Mouse (Mus musculus) midbrain, embryonic 16.5 days (tissue): ENCODE results near the gene B3gat3. TPM values are rescaled to one million over a fixed set of nuclear protein-coding genes. Genes with fewer than 3 reads are reported as not detected.
A peak's percentile ranks its signal among the peaks of the same experiment; 100 is the strongest.

Source experiments
- ATAC-seq: fragments of 200-750 bp; cut with Nextera tagmentation; 2 replicates; pipeline ENCODE4 v1.8.0; 2017; ENCODE audit warnings: moderate TSS enrichment
- H3K27ac ChIP-seq: fragments of 300-500 bp; sonication (generic); 2 replicates; pipeline ENCODE4 v1.5.1; 2014; ENCODE audit warnings: mild to moderate bottlenecking, low read length, mixed read lengths
- H3K27me3 ChIP-seq: fragments of 300-500 bp; sonication (generic); 2 replicates; pipeline ENCODE4 v1.6.1; 2014; ENCODE audit warnings: low read depth, low read length, mixed read lengths; ENCODE audit not compliant: control insufficient read depth, insufficient read depth
- H3K36me3 ChIP-seq: fragments of 300-500 bp; sonication (generic); 2 replicates; pipeline ENCODE4 v1.6.1; 2014; ENCODE audit warnings: mild to moderate bottlenecking, low read length, moderate library complexity, mixed read lengths; ENCODE audit not compliant: control insufficient read depth, insufficient read depth
- H3K4me1 ChIP-seq: fragments of 300-500 bp; sonication (generic); 2 replicates; pipeline ENCODE4 v1.6.1; 2014; ENCODE audit warnings: mild to moderate bottlenecking, low read length, mixed read lengths; ENCODE audit not compliant: control insufficient read depth, insufficient read depth
- H3K4me2 ChIP-seq: fragments of 300-500 bp; sonication (generic); 2 replicates; pipeline ENCODE4 v1.6.1; 2014; ENCODE audit warnings: mild to moderate bottlenecking, low read length, mixed read lengths
- H3K4me3 ChIP-seq: fragments of 300-500 bp; sonication (generic); 2 replicates; pipeline ENCODE4 v1.5.1; 2014; ENCODE audit warnings: low read depth, mild to moderate bottlenecking, low read length, moderate library complexity, mixed read lengths
- H3K9ac ChIP-seq: fragments of 300-500 bp; sonication (generic); 2 replicates; pipeline ENCODE4 v1.6.1; 2014; ENCODE audit warnings: low read depth, low read length, mixed read lengths
- H3K9me3 ChIP-seq: fragments of 300-500 bp; sonication (generic); replicated peaks from 2 replicates; pipeline ENCODE4 v1.6.1; 2014; ENCODE audit warnings: mild to moderate bottlenecking, low read length, mixed read lengths; ENCODE audit not compliant: control insufficient read depth, poor library complexity, severe bottlenecking
- WGBS: fragments of 180-500 bp; shearing (Covaris S2); extraction: QIAGEN DNeasy Blood & Tissue Kit; methylation state at CpG from one replicate; pipeline ENCODE4 v1.1.7; 2014; 5-methylcytosine and 5-hydroxymethylcytosine counted together
- polyA plus RNA-seq: library from polyadenylated mRNA; unstranded; fragments of >200 nt; fragmentation: Nextera tagmentation; extraction: Ambion mirVana; gene quantifications from 2 replicates; pipeline ENCODE4 v1.2.1, GENCODE M21; 2015

Gene B3gat3
- polyA plus RNA-seq, 1 experiment from 2014 or later = 95.7 TPM

- no peak for ATAC-seq
- Histone ChIP-seq H3K4me1 (peaks cover 28% of the 10 kb centered on the region), H3K4me3 (no peak overlapping the region), H3K27ac (no peak overlapping the region), H3K9ac (no peak overlapping the region), H3K27me3 (no peaks in the 10 kb centered on the region), H3K9me3 (no peaks in the 10 kb centered on the region), H3K4me2 (peak overlapping the region; percentile 27; the same call in 1 of the 2 replicates), H3K36me3 (peaks cover 38% of the 10 kb centered on the region)
- WGBS = 33% methylated on average over 5 of the region's 5 CpGs
Observed at GRCm38 (mm10) chr19:8944750-8945149, 24.6 kb downstream of the B3gat3 start.

GRCm38 (mm10) chr19:8945251-8945650 is 25.1 kb downstream of the B3gat3 start:
- Histone ChIP-seq H3K36me3 (peaks cover 38% of the 10 kb centered on the region), H3K9ac (no peak overlapping the region)
- 92% methylated on average over 6 of the region's 6 CpGs for WGBS

DNA sequence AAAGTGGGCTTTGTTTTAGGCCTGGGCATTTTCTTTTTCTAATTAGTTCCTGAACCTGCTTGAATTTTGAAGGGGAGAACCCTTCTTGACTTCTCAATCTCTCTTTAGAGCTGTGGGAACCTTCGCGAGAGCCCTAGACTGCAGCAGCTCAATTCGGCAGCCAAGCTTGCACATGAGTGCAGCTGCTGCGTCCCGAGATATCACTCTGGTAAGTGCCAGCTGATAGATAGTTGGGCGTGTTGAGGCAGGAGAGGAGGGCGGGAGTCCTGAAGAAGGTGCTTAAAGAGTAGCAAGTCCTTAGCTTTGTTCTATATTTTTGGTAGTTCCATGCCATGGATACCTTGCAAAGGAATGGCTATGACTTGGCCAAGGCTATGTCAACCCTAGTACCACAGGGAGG is 26.8 kb downstream of the B3gat3 start:
- 95% methylated on average over 7 of the region's 7 CpGs for WGBS

More at GRCm38 (mm10) chr19:8945251-8945650, 25.1 kb downstream of the B3gat3 start:
- H3K27me3 ChIP-seq = no peaks in the 10 kb centered on the region
- ATAC-seq = no peak
- no peak overlapping the region for H3K4me3 ChIP-seq
- peak overlapping the region; percentile 27; the same call in 1 of the 2 replicates for H3K4me2 ChIP-seq
- no peaks in the 10 kb centered on the region for H3K9me3 ChIP-seq
- H3K27ac ChIP-seq = no peak overlapping the region
- H3K4me1 ChIP-seq = peaks cover 28% of the 10 kb centered on the region

DNA sequence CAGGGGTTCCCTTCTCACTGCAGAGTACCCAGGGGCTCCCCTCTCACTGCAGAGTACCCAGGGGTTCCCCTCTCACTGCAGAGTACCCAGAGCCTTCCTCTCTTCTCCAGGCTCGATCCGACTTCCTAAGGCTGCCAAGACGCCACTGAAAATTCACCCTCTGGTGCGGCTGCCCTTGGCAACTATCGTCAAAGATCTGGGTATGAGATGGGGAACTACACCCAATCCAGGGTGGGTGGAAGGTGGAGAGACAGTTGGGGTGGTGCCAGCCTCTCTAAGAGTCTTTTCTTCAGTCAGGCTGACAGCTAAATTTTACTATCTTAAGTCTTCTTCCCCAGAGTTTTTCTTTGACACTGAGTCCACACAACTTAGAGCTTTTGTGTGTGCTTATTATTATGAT is 30.0 kb downstream of the B3gat3 start:
- H3K27me3 ChIP-seq = no peaks in the 10 kb centered on the region
- no peak overlapping the region for H3K4me2 ChIP-seq
- no peak overlapping the region for H3K4me3 ChIP-seq
- WGBS = 94% methylated on average over 5 of the region's 5 CpGs
- peaks cover 50% of the 10 kb centered on the region for H3K36me3 ChIP-seq
- ATAC-seq = no peak
- H3K27ac ChIP-seq = no peak overlapping the region
- H3K9ac ChIP-seq = no peak overlapping the region
- H3K9me3 ChIP-seq = no peaks in the 10 kb centered on the region
- peaks cover 22% of the 10 kb centered on the region for H3K4me1 ChIP-seq

More for the DNA sequence above, 26.8 kb downstream of the B3gat3 start:
- Histone ChIP-seq H3K4me1 (peaks cover 24% of the 10 kb centered on the region), H3K4me3 (no peak overlapping the region), H3K27ac (no peak overlapping the region), H3K9ac (no peak overlapping the region), H3K9me3 (no peaks in the 10 kb centered on the region), H3K27me3 (no peaks in the 10 kb centered on the region), H3K36me3 (peaks cover 50% of the 10 kb centered on the region), H3K4me2 (no peak overlapping the region)
- ATAC-seq = no peak

- H3K36me3 ChIP-seq = peaks cover 41% of the 10 kb centered on the region
- no peak overlapping the region for H3K4me3 ChIP-seq
- no peaks in the 10 kb centered on the region for H3K9me3 ChIP-seq
- no peak overlapping the region for H3K4me2 ChIP-seq
- WGBS = 78% methylated on average over 9 of the region's 9 CpGs
- peak overlapping the region; percentile 3; the same call in 1 of the 2 replicates for H3K27ac ChIP-seq
- peaks cover 19% of the 10 kb centered on the region for H3K4me1 ChIP-seq
- H3K27me3 ChIP-seq = no peaks in the 10 kb centered on the region
- H3K9ac ChIP-seq = no peak overlapping the region
- no peak for ATAC-seq
Observed at GRCm38 (mm10) chr19:8952241-8952640, 32.1 kb downstream of the B3gat3 start.

DNA sequence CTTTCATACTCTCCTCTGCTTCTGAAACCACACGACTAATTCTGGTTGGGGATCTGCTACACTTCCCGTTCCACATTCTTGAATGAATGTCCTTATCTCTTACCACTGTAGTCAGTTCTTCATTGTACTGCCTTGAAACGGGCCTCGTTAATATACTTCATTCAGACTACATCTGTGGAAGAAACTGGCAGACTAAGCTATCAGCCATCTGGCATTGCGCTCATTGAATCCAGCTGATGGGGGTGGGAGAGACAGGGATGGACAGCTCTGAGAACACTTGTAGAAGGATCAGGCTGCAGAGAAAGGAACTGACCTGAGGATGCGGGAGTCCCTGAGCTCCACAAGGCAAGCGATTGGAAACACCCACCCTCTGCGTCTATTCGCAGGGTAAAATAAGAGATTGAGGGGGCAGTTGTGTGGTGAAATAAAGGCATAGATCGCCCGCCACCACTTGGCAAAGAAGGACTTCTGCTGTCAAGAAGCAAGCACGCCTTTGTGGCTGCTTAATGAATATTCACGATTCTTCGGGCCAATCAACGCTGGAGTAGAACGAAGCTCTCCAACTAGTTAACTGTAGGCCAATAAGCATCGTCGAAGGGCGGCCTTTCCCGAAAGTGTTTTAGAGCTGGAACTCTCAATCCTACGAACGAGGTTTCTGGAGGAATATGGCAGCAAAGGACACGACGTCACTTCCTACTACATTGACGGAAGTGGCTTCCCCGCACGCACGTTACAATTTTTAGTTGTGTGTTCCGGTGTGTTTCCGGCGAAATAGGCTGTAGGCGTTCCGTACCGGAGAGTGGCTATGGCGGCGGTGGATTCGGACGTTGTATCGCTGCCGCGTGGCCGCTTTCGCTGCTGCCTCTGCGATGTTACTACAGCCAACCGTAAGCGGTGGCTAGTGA is 33.2 kb downstream of the B3gat3 start, which contains the start of gene Tut1:
Gene Tut1, plus strand, starts transcription at position 713 of the 905 bp plus-strand sequence.
- peak within 1 kb of the TSS; percentile 83 for H3K4me2 ChIP-seq
- H3K4me3 ChIP-seq = peak within 1 kb of the TSS; percentile 72
- H3K36me3 ChIP-seq = peaks cover 29% of the 10 kb centered on the region
- no peaks in the 10 kb centered on the region for H3K9me3 ChIP-seq
- peak within 1 kb of the TSS; percentile 79 for H3K27ac ChIP-seq
- 1% methylated on average over 46 of the region's 46 CpGs for WGBS
- ATAC-seq = peak; percentile 95
- peak within 1 kb of the TSS; percentile 75 for H3K9ac ChIP-seq
- H3K27me3 ChIP-seq = no peaks in the 10 kb centered on the region
- peaks cover 19% of the 10 kb centered on the region for H3K4me1 ChIP-seq

GRCm38 (mm10) chr19:8954171-8954570 is 34.0 kb downstream of the B3gat3 start:
- Histone ChIP-seq H3K27me3 (no peaks in the 10 kb centered on the region), H3K9ac (peak overlapping the region; percentile 75), H3K27ac (peak overlapping the region; percentile 74; the same call in 1 of the 2 replicates), H3K9me3 (no peaks in the 10 kb centered on the region), H3K4me2 (peak overlapping the region; percentile 83), H3K4me3 (peak overlapping the region; percentile 72), H3K4me1 (peaks cover 19% of the 10 kb centered on the region), H3K36me3 (peaks cover 22% of the 10 kb centered on the region)
- WGBS = 7% methylated on average over 9 of the region's 9 CpGs
- no peak for ATAC-seq

DNA sequence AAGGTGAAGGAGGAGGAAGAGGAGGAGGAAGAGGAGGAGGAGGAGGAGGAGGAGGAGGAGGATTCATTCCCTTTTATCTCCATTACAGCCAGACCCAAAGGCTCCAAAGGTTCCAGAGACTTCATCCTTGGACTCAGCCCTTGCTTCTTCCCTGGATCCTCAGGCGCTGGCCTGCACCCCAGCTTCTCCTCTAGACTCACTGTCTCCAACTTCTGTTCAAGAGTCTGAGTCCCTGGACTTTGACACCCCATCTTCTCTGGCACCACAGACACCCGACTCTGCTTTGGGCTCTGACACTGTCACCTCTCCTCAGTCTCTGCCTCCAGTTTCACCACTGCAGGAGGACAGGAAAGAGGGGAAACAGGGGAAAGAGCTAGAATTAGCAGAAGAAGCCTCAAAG is 42.1 kb downstream of the B3gat3 start:
- Histone ChIP-seq H3K27ac (no peak overlapping the region), H3K4me2 (no peak overlapping the region), H3K4me1 (peaks cover 4% of the 10 kb centered on the region; the same call in 1 of the 2 replicates), H3K27me3 (no peaks in the 10 kb centered on the region), H3K36me3 (peaks cover 37% of the 10 kb centered on the region), H3K4me3 (no peak overlapping the region), H3K9ac (no peak overlapping the region), H3K9me3 (no peaks in the 10 kb centered on the region)
- no peak for ATAC-seq
- 89% methylated on average over 2 of the region's 2 CpGs for WGBS

- Histone ChIP-seq H3K4me3 (no peak overlapping the region), H3K9ac (no peak overlapping the region), H3K36me3 (peaks cover 37% of the 10 kb centered on the region), H3K4me2 (no peak overlapping the region), H3K27ac (no peak overlapping the region), H3K27me3 (no peaks in the 10 kb centered on the region), H3K4me1 (peaks cover 17% of the 10 kb centered on the region), H3K9me3 (no peaks in the 10 kb centered on the region)
- ATAC-seq = no peak
- WGBS = 91% methylated on average over 11 of the region's 11 CpGs
Observed at GRCm38 (mm10) chr19:8965075-8965474, 44.9 kb downstream of the B3gat3 start.
